Mouse (Mus musculus) midbrain, embryonic 10.5 days (tissue): Measurements from ENCODE around the gene Ccdc85c. TPM values are rescaled to one million over a fixed set of nuclear protein-coding genes. Genes with fewer than 3 reads are reported as not detected.
A peak's percentile ranks its signal among the peaks of the same experiment; 100 is the strongest.

Source experiments
- DNase-seq: peaks from one replicate; pipeline ENCODE4 v3.0.0-alpha.2; 2017; ENCODE audit warnings: low spot score
- H3K27ac ChIP-seq: fragments of 300-500 bp; sonication (generic); replicated peaks from 2 replicates; pipeline ENCODE4 v1.5.1; 2016; ENCODE audit warnings: mild to moderate bottlenecking
- H3K27me3 ChIP-seq: fragments of 300-500 bp; sonication (generic); 2 replicates; pipeline ENCODE4 v1.6.1; 2016; ENCODE audit warnings: low read depth, mild to moderate bottlenecking; ENCODE audit not compliant: poor library complexity, severe bottlenecking
- H3K36me3 ChIP-seq: fragments of 300-500 bp; sonication (generic); 2 replicates; pipeline ENCODE4 v1.6.1; 2016; ENCODE audit warnings: mild to moderate bottlenecking, moderate library complexity
- H3K4me1 ChIP-seq: fragments of 300-500 bp; sonication (generic); 2 replicates; pipeline ENCODE4 v1.6.1; 2016
- H3K4me3 ChIP-seq: fragments of 300-500 bp; sonication (generic); 2 replicates; pipeline ENCODE4 v1.5.1; 2016; ENCODE audit warnings: mild to moderate bottlenecking, moderate library complexity
- H3K9me3 ChIP-seq: fragments of 300-500 bp; sonication (generic); replicated peaks from 2 replicates; pipeline ENCODE4 v1.6.1; 2016; ENCODE audit warnings: mild to moderate bottlenecking
- WGBS: fragments of 180-500 bp; shearing (Covaris S2); methylation state at CpG from one replicate; pipeline ENCODE4 v1.1.7; 2016; 5-methylcytosine and 5-hydroxymethylcytosine counted together
- polyA plus RNA-seq: library from polyadenylated mRNA; unstranded; fragments of >200 nt; fragmentation: Nextera tagmentation; extraction: Ambion mirVana; gene quantifications from 2 replicates; pipeline ENCODE4 v1.2.1, GENCODE M21; 2016

The Ccdc85c gene
- polyA plus RNA-seq, 1 experiment from 2014 or later = 12.1 TPM

- H3K36me3 ChIP-seq = no peaks in the 10 kb centered on the region
- no peak for DNase-seq
- no peaks in the 10 kb centered on the region for H3K27me3 ChIP-seq
- H3K4me3 ChIP-seq = no peak overlapping the region
- 0 out of 2 replicates have a peak, but pooled peaks cover 3% of the 10 kb centered on the region for H3K9me3 ChIP-seq
- H3K27ac ChIP-seq = peak overlapping the region; percentile 38; the same call in 1 of the 2 replicates
- H3K4me1 ChIP-seq = peaks cover 57% of the 10 kb centered on the region
- 85% methylated on average over 19 of the region's 19 CpGs for WGBS
Measured at GRCm38 (mm10) chr12:108288127-108288880, 13.1 kb upstream of the Ccdc85c start.

GRCm38 (mm10) chr12:108287011-108287410 lies 11.8 kb upstream of the Ccdc85c start:
- Histone ChIP-seq H3K9me3 (0 out of 2 replicates have a peak, but pooled peaks cover 3% of the 10 kb centered on the region), H3K27ac (no peak overlapping the region), H3K4me1 (peaks cover 44% of the 10 kb centered on the region), H3K36me3 (no peaks in the 10 kb centered on the region), H3K4me3 (no peak overlapping the region), H3K27me3 (no peaks in the 10 kb centered on the region)
- DNase-seq = no peak
- 93% methylated on average over 8 of the region's 8 CpGs for WGBS

- 77% methylated on average over 4 of the region's 4 CpGs for WGBS
- H3K27ac ChIP-seq = peak overlapping the region; percentile 94
- H3K4me1 ChIP-seq = peaks cover 37% of the 10 kb centered on the region
- no peak overlapping the region; the same call in 1 of the 2 replicates for H3K4me3 ChIP-seq
- 0 out of 2 replicates have a peak, but pooled peaks cover 3% of the 10 kb centered on the region for H3K9me3 ChIP-seq
- H3K27me3 ChIP-seq = no peaks in the 10 kb centered on the region
- no peak for DNase-seq
- H3K36me3 ChIP-seq = no peaks in the 10 kb centered on the region
Measured at GRCm38 (mm10) chr12:108286381-108286780, 11.2 kb upstream of the Ccdc85c start.

GRCm38 (mm10) chr12:108285225-108286011 lies 10.2 kb upstream of the Ccdc85c start:
- peak; percentile 81 for DNase-seq
- Histone ChIP-seq H3K27ac (peak overlapping the region; percentile 94), H3K36me3 (no peaks in the 10 kb centered on the region), H3K4me1 (peaks cover 39% of the 10 kb centered on the region), H3K9me3 (0 out of 2 replicates have a peak, but pooled peaks cover 3% of the 10 kb centered on the region), H3K27me3 (no peaks in the 10 kb centered on the region), H3K4me3 (peak overlapping the region; percentile 43)
- WGBS = 21% methylated on average over 11 of the region's 11 CpGs

- Histone ChIP-seq H3K27ac (peak overlapping the region; percentile 94), H3K4me3 (peak overlapping the region; percentile 43), H3K36me3 (no peaks in the 10 kb centered on the region), H3K4me1 (peaks cover 39% of the 10 kb centered on the region), H3K27me3 (no peaks in the 10 kb centered on the region), H3K9me3 (0 out of 2 replicates have a peak, but pooled peaks cover 3% of the 10 kb centered on the region)
- 29% methylated on average over 13 of the region's 14 CpGs for WGBS
- peak; percentile 72 for DNase-seq
Measured at GRCm38 (mm10) chr12:108284455-108285224, 9.4 kb upstream of the Ccdc85c start.

- Histone ChIP-seq H3K36me3 (no peaks in the 10 kb centered on the region), H3K4me3 (peak overlapping the region; percentile 82; the same call in 1 of the 2 replicates), H3K27ac (peak overlapping the region; percentile 96), H3K4me1 (peaks cover 55% of the 10 kb centered on the region), H3K27me3 (peaks cover 14% of the 10 kb centered on the region; the same call in 1 of the 2 replicates), H3K9me3 (no peaks in the 10 kb centered on the region)
- no peak for DNase-seq
- 42% methylated on average over 15 of the region's 15 CpGs for WGBS
Measured at GRCm38 (mm10) chr12:108278221-108278918, 3.1 kb upstream of the Ccdc85c start.

- Histone ChIP-seq H3K27me3 (peaks cover 14% of the 10 kb centered on the region; the same call in 1 of the 2 replicates), H3K36me3 (no peaks in the 10 kb centered on the region), H3K4me1 (peaks cover 65% of the 10 kb centered on the region)
Measured at GRCm38 (mm10) chr12:108277341-108277841, 2.2 kb upstream of the Ccdc85c start.

GRCm38 (mm10) chr12:108275920-108276822 lies 946 bp upstream of the Ccdc85c start:
- peaks cover 9% of the 10 kb centered on the region; the same call in 1 of the 2 replicates for H3K36me3 ChIP-seq
- peak overlapping the region; percentile 96 for H3K27ac ChIP-seq
- WGBS = under 1% methylated on average over 45 of the region's 47 CpGs
- H3K9me3 ChIP-seq = no peaks in the 10 kb centered on the region
- H3K4me1 ChIP-seq = peaks cover 77% of the 10 kb centered on the region
- peak; percentile 70 for DNase-seq
- peaks cover 14% of the 10 kb centered on the region; the same call in 1 of the 2 replicates for H3K27me3 ChIP-seq
- H3K4me3 ChIP-seq = peak overlapping the region; percentile 82

More at GRCm38 (mm10) chr12:108277341-108277841, 2.2 kb upstream of the Ccdc85c start:
- peak overlapping the region; percentile 96 for H3K27ac ChIP-seq
- WGBS = 3% methylated on average over 12 of the region's 12 CpGs
- H3K9me3 ChIP-seq = no peaks in the 10 kb centered on the region
- peak; percentile 51 for DNase-seq
- peak overlapping the region; percentile 82 for H3K4me3 ChIP-seq

- DNase-seq = peak; percentile 100
- Histone ChIP-seq H3K4me1 (peaks cover 80% of the 10 kb centered on the region), H3K27me3 (peaks cover 14% of the 10 kb centered on the region; the same call in 1 of the 2 replicates), H3K36me3 (peaks cover 10% of the 10 kb centered on the region), H3K4me3 (peak overlapping the region; percentile 82), H3K27ac (peak overlapping the region; percentile 96), H3K9me3 (no peaks in the 10 kb centered on the region)
- WGBS = under 1% methylated on average over 37 of the region's 37 CpGs
Measured at GRCm38 (mm10) chr12:108275508-108275890, 274 bp upstream of the Ccdc85c start.

GRCm38 (mm10) chr12:108274313-108274595 lies 971 bp downstream of the Ccdc85c start:
- Histone ChIP-seq H3K4me1 (peaks cover 93% of the 10 kb centered on the region), H3K9me3 (no peaks in the 10 kb centered on the region), H3K27me3 (peaks cover 14% of the 10 kb centered on the region; the same call in 1 of the 2 replicates), H3K27ac (peak overlapping the region; percentile 96), H3K4me3 (peak overlapping the region; percentile 82), H3K36me3 (peaks cover 22% of the 10 kb centered on the region)
- under 1% methylated on average over 31 of the region's 35 CpGs for WGBS
- DNase-seq = peak; percentile 40
